Mouse (Mus musculus) adrenal gland, postnatal 4 days (tissue): ENCODE measurements around the gene Phb. TPM values are rescaled to one million over a fixed set of nuclear protein-coding genes. Genes with fewer than 3 reads are reported as not detected.
A peak's percentile ranks its signal among the peaks of the same experiment; 100 is the strongest.

Source experiments
- DNase-seq, 2 experiments: peaks; one replicate each; pipeline ENCODE4 v3.0.0; 2021 to 2022; ENCODE audit warnings: low spot score in 2 of 2, mixed read lengths in 2 of 2
- total RNA-seq, 2 experiments: library from RNA; stranded (reverse); gene quantifications; 2 replicates each; pipeline ENCODE4 v1.2.3; 2021

Phb gene
- total RNA-seq, 2 experiments from 2014 or later: 215 to 226 TPM

DNA sequence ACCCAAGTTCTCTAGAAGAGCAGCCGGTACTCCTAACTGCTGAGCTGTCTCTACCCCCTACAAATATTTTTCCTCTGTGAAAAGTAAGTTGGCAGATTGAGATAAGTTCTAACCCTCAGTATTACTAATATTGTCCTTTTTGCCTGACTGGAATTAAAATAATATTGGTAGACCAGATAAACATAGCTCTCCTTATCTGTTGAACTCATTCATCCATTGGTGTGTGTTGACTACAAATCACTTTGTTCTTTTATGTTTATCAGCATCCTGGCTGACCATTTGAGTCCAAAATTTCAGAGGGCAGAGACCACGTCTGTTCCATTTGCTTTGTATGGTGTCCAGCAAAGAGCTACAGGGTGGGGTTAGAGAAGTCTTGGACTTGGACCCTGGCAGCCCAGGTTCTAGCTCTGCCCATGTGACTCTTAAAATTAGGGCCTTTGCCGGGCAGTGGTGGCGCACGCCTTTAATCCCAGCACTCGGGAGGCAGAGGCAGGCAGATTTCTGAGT, 42.8 kb downstream of the Phb start:
- no peak for DNase-seq

GRCm38 (mm10) chr11:95710478-95710877, 43.7 kb downstream of the Phb start:
- no peak for DNase-seq

DNA sequence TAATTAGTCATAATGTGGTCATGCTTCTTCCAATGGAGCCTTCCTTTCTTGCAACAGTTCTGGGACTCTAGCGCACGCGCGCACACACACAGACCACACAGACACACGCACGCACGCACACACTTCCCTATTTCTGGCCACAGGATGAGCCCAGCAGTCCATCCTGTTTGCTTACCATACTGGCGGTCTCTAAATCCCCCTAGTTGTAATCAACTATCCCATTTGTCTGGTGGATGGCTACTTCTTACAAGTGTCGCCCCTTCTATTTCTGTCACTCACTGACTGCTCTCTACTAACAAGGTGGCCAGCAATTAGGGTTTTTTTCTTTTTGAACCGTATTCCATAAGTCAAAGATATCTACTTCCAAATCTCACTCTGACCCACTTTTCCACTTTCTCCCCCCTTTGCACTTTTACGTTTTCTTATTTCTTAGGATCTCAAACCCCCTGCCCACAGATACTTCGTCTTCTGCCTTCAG, 45.4 kb downstream of the Phb start:
- no peak for DNase-seq

- DNase-seq: peak; percentile 61 to 70
Measured at GRCm38 (mm10) chr11:95712563-95713224, 45.9 kb downstream of the Phb start, which contains the start of gene Zfp652. Zfp652 (plus strand) TSS chr11:95712673.

- DNase-seq: peak; percentile 27 to 31
Measured at GRCm38 (mm10) chr11:95713225-95713810, 46.6 kb downstream of the Phb start.

- DNase-seq: no peak
Measured at GRCm38 (mm10) chr11:95713811-95714241, 47.1 kb downstream of the Phb start.

- DNase-seq: no peak
Measured at GRCm38 (mm10) chr11:95714411-95714810, 47.7 kb downstream of the Phb start.

- no peak for DNase-seq
Measured at GRCm38 (mm10) chr11:95716136-95716535, 49.4 kb downstream of the Phb start.

- DNase-seq: no peak
Measured at GRCm38 (mm10) chr11:95719356-95719755, 52.6 kb downstream of the Phb start.

DNA sequence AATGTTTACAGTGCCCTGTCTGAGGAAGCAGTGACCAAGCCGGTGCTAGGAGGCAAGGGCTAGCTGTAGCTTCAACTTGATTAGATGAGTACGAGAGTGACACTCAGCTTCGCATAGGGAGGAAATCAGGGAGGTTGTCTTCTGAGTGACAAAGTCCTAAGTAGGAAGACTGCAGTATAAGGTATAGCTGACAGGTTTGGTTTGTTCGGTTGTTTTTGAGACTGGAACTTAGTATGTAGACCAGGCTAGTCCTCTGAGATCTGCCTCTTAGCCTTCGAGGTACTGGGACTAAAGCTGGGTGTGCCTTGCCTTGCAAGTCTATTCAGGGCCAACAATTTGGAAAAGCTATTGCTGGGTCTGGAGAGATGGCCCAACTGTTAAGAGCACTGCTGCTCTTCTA, 56.5 kb downstream of the Phb start, which contains the start of gene B130006D01Rik:
TSS of gene B130006D01Rik (plus strand) at position 301 of the 400 bp plus-strand sequence.
- no peak for DNase-seq

GRCm38 (mm10) chr11:95724466-95724865, 57.7 kb downstream of the Phb start:
- DNase-seq: no peak

- DNase-seq: no peak
Measured at GRCm38 (mm10) chr11:95726156-95726555, 59.4 kb downstream of the Phb start.

DNA sequence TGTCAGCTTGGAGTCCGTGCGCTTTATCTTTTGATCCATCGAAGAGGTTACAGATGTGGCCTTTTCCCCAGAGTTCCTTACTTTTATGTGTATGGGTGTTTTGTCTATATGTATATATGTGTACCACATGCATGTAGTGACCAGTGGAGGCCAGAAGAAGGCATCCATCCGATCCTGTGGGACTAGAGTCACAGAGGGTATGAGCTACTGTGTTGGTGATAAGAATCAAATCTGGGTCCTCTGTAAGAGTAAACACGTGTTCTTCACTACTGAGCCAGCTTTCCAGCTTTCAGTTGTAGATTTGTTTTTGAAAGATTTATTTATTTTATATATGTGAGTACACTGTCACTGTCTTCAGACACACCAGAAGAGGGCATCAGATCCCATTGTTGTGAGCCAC, 61.2 kb downstream of the Phb start:
- no peak for DNase-seq

DNA sequence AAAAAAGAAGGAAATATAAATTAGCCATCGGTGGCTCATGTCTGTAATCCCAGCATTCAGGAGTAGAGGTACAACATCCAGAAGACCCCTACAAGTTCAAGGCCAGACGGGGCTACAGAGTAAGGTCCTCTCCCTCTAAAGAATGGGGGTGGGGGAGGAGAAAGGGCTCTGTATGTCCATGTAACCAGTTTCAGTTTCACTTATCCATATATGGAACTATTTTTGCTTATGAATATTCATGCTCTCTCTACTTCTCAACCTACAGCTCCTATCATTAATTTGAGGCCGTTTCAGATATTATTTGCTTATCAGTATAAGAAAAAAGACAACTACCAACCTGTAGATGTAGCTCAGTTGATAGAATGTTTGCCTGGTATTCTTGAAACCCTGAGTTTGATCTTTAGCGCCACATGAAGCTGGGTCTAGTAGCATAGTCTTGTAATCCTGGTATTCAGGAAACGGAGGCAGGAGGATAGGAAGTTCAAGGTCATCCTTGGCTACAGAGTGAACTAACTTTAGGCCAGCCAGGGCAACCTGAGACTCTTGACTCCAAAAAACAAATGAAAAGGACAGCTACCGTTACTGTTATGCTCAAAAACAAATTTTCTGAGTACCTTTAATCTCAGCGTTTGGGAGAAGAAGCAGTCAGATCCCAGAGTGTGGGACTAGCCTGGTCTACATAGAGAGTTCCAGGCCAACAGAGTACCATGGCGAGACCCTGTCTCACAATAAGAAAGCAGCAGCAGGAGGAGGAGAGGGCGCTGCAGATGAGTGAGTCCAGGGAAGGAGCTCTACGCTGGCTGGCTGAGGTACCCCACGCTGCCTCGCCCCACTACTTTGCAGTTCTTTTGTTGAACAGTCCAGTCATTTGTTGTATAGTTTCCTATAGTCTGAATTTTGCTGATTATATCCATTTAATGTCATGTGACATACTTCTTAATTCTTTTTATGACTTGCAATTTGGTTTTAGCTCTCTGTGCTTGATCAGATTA, 62.5 kb downstream of the Phb start:
- no peak for DNase-seq

Other genes starting within 250 kb of the Phb start
- 1 to 10 TPM; 2.2 to 3.2 TPM for gene Nxph3, start 152.4 kb upstream of the Phb start, total RNA-seq
- gene Ngfr, start 79.2 kb upstream of the Phb start, total RNA-seq: 10 to 100 TPM; 15.3 to 20.4 TPM
- 10 to 100 TPM; 61.7 to 63.2 TPM for gene Zfp652, start 45.7 kb downstream of the Phb start, total RNA-seq
- gene B130006D01Rik, start 56.6 kb downstream of the Phb start, total RNA-seq: 1 to 10 TPM; 1.2 TPM
- 10 to 100 TPM; 25.5 to 26.0 TPM for gene Phospho1, start 157.5 kb downstream of the Phb start, total RNA-seq
- gene Gngt2, start 170.3 kb downstream of the Phb start, total RNA-seq: 10 to 100 TPM; 17.2 to 23.1 TPM
- gene Abi3, start 175.5 kb downstream of the Phb start, total RNA-seq: 10 to 100 TPM; 18.6 to 18.8 TPM
- gene B4galnt2, start 247.9 kb downstream of the Phb start, total RNA-seq: under 1 TPM in 1 of 2 experiments, not detected in 1; 0.28 TPM